Mouse (Mus musculus): Measurements from ENCODE around the gene Rasgef1b. TPM values are rescaled to one million over a fixed set of nuclear protein-coding genes. Genes with fewer than 3 reads are reported as not detected.

Gene Rasgef1b
- total RNA-seq, 2 experiments from 2014 or later = 0.36 to 0.37 TPM

GRCm38 (mm10) chr5:99499404-99500089, 229.3 kb downstream of the Rasgef1b start:
- no peak for DNase-seq
- intact Hi-C loops (cut with DNase I) = no loop called here

- intact Hi-C loops (cut with DNase I) = no loop called here
- DNase-seq = no peak
These were observed 231.0 kb downstream of the Rasgef1b start for GRCm38 (mm10) chr5:99497856-99498255.

GRCm38 (mm10) chr5:99496931-99497782, 231.7 kb downstream of the Rasgef1b start:
- intact Hi-C loops (cut with DNase I) = no loop called here
- no peak for DNase-seq

GRCm38 (mm10) chr5:99496157-99496453, 232.8 kb downstream of the Rasgef1b start:
- intact Hi-C loops (cut with DNase I) = no loop called here
- no peak for DNase-seq

GRCm38 (mm10) chr5:99495354-99496156, 233.3 kb downstream of the Rasgef1b start:
- intact Hi-C loops (cut with DNase I) = no loop called here

GRCm38 (mm10) chr5:99493861-99494260, 235.0 kb downstream of the Rasgef1b start:
- intact Hi-C loops (cut with DNase I) = no loop called here
- no peak for DNase-seq

More at GRCm38 (mm10) chr5:99495354-99496156, 233.3 kb downstream of the Rasgef1b start:
- DNase-seq = no peak

- intact Hi-C loops (cut with DNase I) = no loop called here
- no peak for DNase-seq
These were observed 235.8 kb downstream of the Rasgef1b start for GRCm38 (mm10) chr5:99493017-99493416.

GRCm38 (mm10) chr5:99488479-99489158, 240.2 kb downstream of the Rasgef1b start:
- intact Hi-C loops (cut with DNase I) = no loop called here

GRCm38 (mm10) chr5:99487009-99487858, 241.6 kb downstream of the Rasgef1b start:
- no peak for DNase-seq

More at GRCm38 (mm10) chr5:99488479-99489158, 240.2 kb downstream of the Rasgef1b start:
- no peak for DNase-seq

GRCm38 (mm10) chr5:99483162-99483561, 245.7 kb downstream of the Rasgef1b start:
- DNase-seq = no peak
- intact Hi-C loops (cut with DNase I) = no loop called here

More at GRCm38 (mm10) chr5:99487009-99487858, 241.6 kb downstream of the Rasgef1b start:
- intact Hi-C loops (cut with DNase I) = no loop called here

- no peak for DNase-seq
- intact Hi-C loops (cut with DNase I) = no loop called here
These were observed 246.3 kb downstream of the Rasgef1b start for GRCm38 (mm10) chr5:99482524-99482923.

GRCm38 (mm10) chr5:99482016-99482415, 246.8 kb downstream of the Rasgef1b start:
- intact Hi-C loops (cut with DNase I) = no loop called here
- DNase-seq = no peak

GRCm38 (mm10) chr5:99480078-99481031, 248.5 kb downstream of the Rasgef1b start:
- intact Hi-C loops (cut with DNase I) = no loop called here
- DNase-seq = no peak

- intact Hi-C loops (cut with DNase I) = no loop called here
- peak in 1 of 2 experiments; percentile 17 for DNase-seq
These were observed 249.4 kb downstream of the Rasgef1b start for GRCm38 (mm10) chr5:99479263-99480077.

- no peak for DNase-seq
- intact Hi-C loops (cut with DNase I) = no loop called here
These were observed 250.1 kb downstream of the Rasgef1b start for GRCm38 (mm10) chr5:99478716-99479115.

- intact Hi-C loops (cut with DNase I) = no loop called here
- DNase-seq = no peak
These were observed 251.4 kb downstream of the Rasgef1b start for GRCm38 (mm10) chr5:99477420-99477815.

GRCm38 (mm10) chr5:99476640-99477419, 252.0 kb downstream of the Rasgef1b start:
- intact Hi-C loops (cut with DNase I) = no loop called here
- no peak for DNase-seq

All from gastrocnemius, postnatal 36 days (tissue).